Mouse (Mus musculus): Measurements from ENCODE around the gene Susd5. TPM values are rescaled to one million over a fixed set of nuclear protein-coding genes. Genes with fewer than 3 reads are reported as not detected.
"Not testable (repeated sequence)": the region's sequence is repeated elsewhere in the genome, so short reads cannot be mapped to it uniquely, and the experiment has no call there.

The Susd5 gene
- polyA plus RNA-seq, 1 experiment from 2014 or later = 32.1 TPM

GRCm38 (mm10) chr9:114122862-114123261 lies 65.9 kb downstream of the Susd5 start:
- H3K27me3 ChIP-seq; H3K4me1 ChIP-seq; H3K27ac ChIP-seq; H3K9ac ChIP-seq; H3K36me3 ChIP-seq; ATAC-seq (ENCODE audit: low FRiP score, low read depth); H3K9me3 ChIP-seq; H3K4me2 ChIP-seq (replicated peaks); H3K4me3 ChIP-seq: not testable (repeated sequence)

- H3K27ac ChIP-seq; H3K36me3 ChIP-seq; H3K27me3 ChIP-seq; H3K9me3 ChIP-seq; H3K4me2 ChIP-seq (replicated peaks); H3K4me1 ChIP-seq; H3K9ac ChIP-seq; H3K4me3 ChIP-seq; ATAC-seq (ENCODE audit: low FRiP score, low read depth): not testable (repeated sequence)
- WGBS = 83% methylated on average over 1 of the region's 1 CpGs
Measured at GRCm38 (mm10) chr9:114129273-114129835, 72.4 kb downstream of the Susd5 start.

Other genes with a start within 250 kb of the Susd5 start
- 37.6 and 41.4 TPM in 2 replicates for gene Ubp1, start 126.2 kb upstream of the Susd5 start, polyA plus RNA-seq (2015; fragmentation: Nextera tagmentation; extraction: Ambion mirVana)
- 7.6 and 7.7 TPM in 2 replicates for gene Fbxl2, start 10.9 kb upstream of the Susd5 start, polyA plus RNA-seq (2015; fragmentation: Nextera tagmentation; extraction: Ambion mirVana)

Measured in limb, embryonic 13.5 days (tissue).